Comparison of ENCODE assay signal across 15 mouse cellular contexts in the genomic region with DNA sequence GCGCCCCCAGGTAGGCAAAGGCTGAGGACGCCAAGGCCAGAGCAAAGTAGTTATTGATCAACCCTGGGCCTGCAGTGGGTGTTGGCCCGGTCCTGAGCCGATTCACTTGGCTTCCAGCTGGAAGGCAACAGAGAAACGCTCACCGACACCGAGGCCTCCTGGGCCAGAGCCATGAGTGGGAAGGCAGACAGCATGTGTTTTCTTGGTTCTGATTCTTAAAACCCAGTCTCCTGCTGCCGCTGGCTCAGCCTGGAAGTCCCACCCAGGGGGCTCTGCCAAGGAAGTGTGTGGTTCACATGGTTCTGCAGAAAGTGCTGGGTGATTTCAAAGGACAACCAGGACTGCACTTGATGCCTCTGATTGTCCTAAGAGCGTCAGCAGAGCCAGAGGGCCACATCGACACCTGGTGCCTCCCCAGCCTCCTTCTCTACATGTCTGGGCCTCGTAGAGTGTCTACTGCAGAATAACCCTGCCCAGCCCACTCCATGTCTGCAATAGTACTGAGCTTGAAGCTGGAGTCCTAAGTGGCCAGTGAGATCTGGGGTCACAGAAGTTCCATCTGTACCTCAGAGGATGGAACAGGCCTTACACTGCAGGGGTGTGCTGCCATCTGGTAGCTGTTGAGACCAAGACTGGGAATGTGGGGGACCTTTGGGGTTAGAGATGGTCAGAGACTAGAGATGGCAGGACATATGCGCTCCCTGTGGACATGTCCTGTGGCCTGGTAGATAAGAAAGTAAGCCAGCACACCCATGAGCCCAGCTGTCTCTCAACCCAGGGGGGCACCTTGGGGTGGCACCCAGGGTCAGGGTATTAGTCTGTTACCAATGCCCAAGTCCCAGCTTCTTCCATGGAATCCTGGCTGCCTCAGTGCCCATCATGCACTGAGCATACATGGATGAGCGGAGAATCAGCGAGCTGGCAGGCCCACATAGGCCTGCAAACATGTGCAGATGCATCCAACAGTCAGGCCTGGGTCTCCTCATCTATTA. TPM values are rescaled to one million over a fixed set of nuclear protein-coding genes. Genes with fewer than 3 reads are reported as not detected.
DNase-seq lines count a peak whose midpoint lies in the region; ATAC-seq and TF ChIP-seq lines count a peak whose summit lies in the region.
"Had no signal": no experiment of that assay in that cellular context is flagged by ENCODE, and none has a peak within 500 bp of the region (broad histone marks: within the 10 kb centered on the region; RNA-seq: fewer than 3 reads in every experiment).

No protein-coding gene starts in this region.

- peak overlapping the region; percentile 14; the same call in 1 of the 2 replicates for H3K4me3 ChIP-seq in E14TG2a.4 (replicated peaks; ENCODE audit: low read length)
- H3K4me3 ChIP-seq: embryonic facial prominence, embryonic 15.5 days; neural tube, embryonic 13.5 days had no signal

- H3K36me3 ChIP-seq in E14TG2a.4 (ENCODE audit: insufficient read depth, low read length), result no peaks in the 10 kb centered on the region
- H3K36me3 ChIP-seq: embryonic facial prominence, embryonic 15.5 days; neural tube, embryonic 13.5 days had no signal

- no peak for DNase-seq in frontal cortex, postnatal 25 days (ENCODE audit: low spot score in 2 of 2)
- peak; percentile 48 to 50 for DNase-seq in layer of hippocampus, adult 18-20 months (ENCODE audit: low spot score in 2 of 2)
- DNase-seq in layer of hippocampus, postnatal 36 days, result no peak
- DNase-seq in cerebellum, adult 9-10 months, result peak; percentile 66
- no peak for DNase-seq in lung, postnatal 25 days (ENCODE audit: low spot score)
- DNase-seq: adrenal gland, postnatal 10 days; heart, postnatal 14 days; kidney, adult 11 months; right cerebral cortex, postnatal 4 days had no signal

- peak; percentile 24; the same call in 1 of the 2 replicates for ATAC-seq in frontal cortex, adult (ENCODE audit: low TSS enrichment)
- ATAC-seq: hindbrain, postnatal 0 days had no signal

- H3K4me1 ChIP-seq in E14TG2a.4 (replicated peaks; ENCODE audit: low read depth, low read length), result peaks cover 34% of the 10 kb centered on the region

- H3K27me3 ChIP-seq in E14TG2a.4 (ENCODE audit: insufficient read depth, low read length), result peaks cover 52% of the 10 kb centered on the region

- H3K9me3 ChIP-seq in E14TG2a.4 (ENCODE audit: low read length), result no peaks in the 10 kb centered on the region
- H3K9me3 ChIP-seq: embryonic facial prominence, embryonic 15.5 days; neural tube, embryonic 13.5 days had no signal

- no peak for TF ChIP-seq CTCF in E14TG2a.4 (conservative IDR thresholded peaks at IDR 0.05; ENCODE audit: low read length)

RNA-seq across cellular contexts. Expression of gene Qrfp, which starts 16.0 kb away (rescaled TPM):
- total RNA-seq in layer of hippocampus, adult 18-20 months (2021), result not detected
- total RNA-seq in layer of hippocampus, postnatal 36 days (2021), result not detected
- total RNA-seq: adrenal gland, postnatal 10 days; heart, postnatal 14 days; hindbrain, postnatal 0 days; left cerebral cortex, postnatal 10 days had no signal

RNA-seq across cellular contexts. Expression of gene Fibcd1, which starts 19.4 kb away (rescaled TPM):
- 100 to 1,000 TPM; 121 to 127 TPM for total RNA-seq in layer of hippocampus, adult 18-20 months (2021)
- 100 to 1,000 TPM; 105 to 114 TPM for total RNA-seq in layer of hippocampus, postnatal 36 days (2021)

Comparison
In these comparisons a context has a peak if more than half of its experiments do, and no peak if none do; other contexts are left out.
1. DNase-seq: peak in layer of hippocampus, adult 18-20 months (2 of 2) and cerebellum, adult 9-10 months (single experiment); none in frontal cortex, postnatal 25 days (0 of 2), layer of hippocampus, postnatal 36 days (0 of 2) and lung, postnatal 25 days (single experiment).